Mouse (Mus musculus): ENCODE data around the gene Olfr553.

DNA sequence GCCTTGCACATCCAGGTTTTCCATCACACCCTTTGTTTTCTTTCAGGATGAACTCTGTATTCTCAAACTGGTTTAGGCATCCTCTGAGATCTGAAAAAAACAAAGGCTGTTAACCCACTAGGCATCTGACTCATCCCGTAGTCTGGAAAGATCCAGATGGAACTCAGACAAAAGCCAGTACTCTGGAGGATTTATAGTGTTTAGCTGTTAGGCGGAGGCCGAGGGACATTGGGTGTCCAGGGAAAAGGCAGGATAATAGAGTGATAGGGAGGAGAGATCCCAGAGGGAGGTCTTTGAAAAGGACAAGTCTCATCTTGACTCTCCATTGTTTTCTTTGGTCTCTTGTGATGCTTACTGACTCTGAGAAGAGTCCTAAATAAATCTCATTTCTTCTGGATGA lies 46.6 kb upstream of the Olfr553 start, which contains the start of gene Olfr556:
- TF ChIP-seq NRF1 (IDR thresholded peaks at IDR 0.05; ENCODE audit: low read depth, low read length) (no peak), MYC (IDR thresholded peaks at IDR 0.05; ENCODE audit: low read depth, low read length) (no peak), POLR2A (IDR thresholded peaks at IDR 0.05; ENCODE audit: low read depth, low read length) (no peak), RCOR1 (conservative IDR thresholded peaks at IDR 0.05; ENCODE audit: low read depth, low read length) (no peak), MAZ (IDR thresholded peaks at IDR 0.05; ENCODE audit: low read depth, low read length) (no peak), CTCF (conservative IDR thresholded peaks at IDR 0.05 in 1 of 2, IDR thresholded peaks at IDR 0.05 in 1 of 2; ENCODE audit: low read depth in 2 of 2, low read length in 2 of 2) (no peak), EP300 (IDR thresholded peaks at IDR 0.05; ENCODE audit: low read length) (no peak), POLR2AphosphoS2 (IDR thresholded peaks at IDR 0.05; ENCODE audit: low read depth, low read length) (no peak), MAX (IDR thresholded peaks at IDR 0.05; ENCODE audit: low read length) (no peak), USF1 (IDR thresholded peaks at IDR 0.05; ENCODE audit: low read depth, low read length) (no peak), PAX5 (IDR thresholded peaks at IDR 0.05; ENCODE audit: low read length) (no peak), GABPA (IDR thresholded peaks at IDR 0.05; ENCODE audit: insufficient replicate concordance, low read depth, low read length) (no peak), TCF12 (IDR thresholded peaks at IDR 0.05; ENCODE audit: low read depth, low read length) (no peak)

All from CH12.LX (cell line).